Mouse (Mus musculus) ES-Bruce4 (cell line): ENCODE measurements around the gene Ang5.
"Not testable (repeated sequence)": the region's sequence is repeated elsewhere in the genome, so short reads cannot be mapped to it uniquely, and the experiment has no call there.

ENCODE experiments used
- CTCF ChIP-seq: IDR thresholded peaks from one replicate; pipeline ENCODE4 v1.8.1; 2011; ENCODE audit warnings: low read depth, low read length
- EP300 ChIP-seq: IDR thresholded peaks from 2 replicates; pipeline ENCODE4 v1.6.1; 2011; ENCODE audit warnings: low read depth, low read length; ENCODE audit not compliant: insufficient read depth
- POLR2A ChIP-seq: IDR thresholded peaks from one replicate; pipeline ENCODE4 v1.8.1; 2011; ENCODE audit warnings: low read length; ENCODE audit not compliant: insufficient read depth

DNA sequence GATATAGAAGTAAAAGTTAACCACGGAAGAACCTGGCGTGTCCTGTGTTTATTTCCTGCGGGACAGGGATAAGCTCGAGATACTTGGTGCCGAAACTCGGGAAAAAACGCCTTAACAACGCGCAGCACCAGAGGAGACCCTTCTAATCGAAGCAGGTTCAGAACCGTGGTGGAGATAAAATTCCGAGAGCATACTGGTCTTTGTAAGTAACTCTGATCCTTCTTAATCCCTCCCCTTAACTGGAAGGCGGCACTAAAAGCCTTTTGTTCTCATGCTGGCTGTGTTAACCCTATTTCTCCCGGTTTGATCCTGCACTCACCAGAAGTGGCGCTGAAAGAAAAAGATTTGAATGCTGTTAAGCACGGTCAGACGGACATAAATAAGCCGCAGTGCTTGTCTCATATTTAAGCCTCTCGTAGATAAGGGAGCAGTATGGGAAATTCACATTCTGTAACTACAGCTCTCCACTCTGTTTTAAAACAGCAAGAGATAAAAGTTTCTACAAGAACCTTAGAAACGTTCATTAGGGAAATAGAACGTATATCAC is 31.4 kb upstream of the Ang5 start:
- not testable (repeated sequence) for TF ChIP-seq POLR2A, CTCF, EP300
